Mouse (Mus musculus) heart, embryonic 16.5 days (tissue): Measurements from ENCODE around the gene Trpm4. TPM values are rescaled to one million over a fixed set of nuclear protein-coding genes. Genes with fewer than 3 reads are reported as not detected.
A peak's percentile ranks its signal among the peaks of the same experiment; 100 is the strongest.

Experiments
- ATAC-seq: fragments of 200-750 bp; cut with Nextera tagmentation; replicated peaks from 2 replicates; pipeline ENCODE4 v1.8.0; 2017; ENCODE audit warnings: moderate number of reproducible peaks; ENCODE audit not compliant: insufficient read depth, low FRiP score; ENCODE audit errors: extremely low read depth
- H3K27ac ChIP-seq: fragments of 300-500 bp; sonication (generic); 2 replicates; pipeline ENCODE4 v1.5.1; 2014; ENCODE audit warnings: mild to moderate bottlenecking, low read length, control low read depth, moderate library complexity
- H3K27me3 ChIP-seq: fragments of 300-500 bp; sonication (generic); 2 replicates; pipeline ENCODE4 v1.6.1; 2014; ENCODE audit warnings: low read length, mixed read lengths; ENCODE audit not compliant: control insufficient read depth, insufficient read depth
- H3K36me3 ChIP-seq: fragments of 300-500 bp; sonication (generic); 2 replicates; pipeline ENCODE4 v1.6.1; 2014; ENCODE audit not compliant: control insufficient read depth, insufficient read depth
- H3K4me1 ChIP-seq: fragments of 300-500 bp; sonication (generic); 2 replicates; pipeline ENCODE4 v1.6.1; 2014; ENCODE audit warnings: low read length, mixed read lengths; ENCODE audit not compliant: control insufficient read depth, insufficient read depth
- H3K4me2 ChIP-seq: fragments of 300-500 bp; sonication (generic); 2 replicates; pipeline ENCODE4 v1.6.1; 2014; ENCODE audit warnings: low read depth, mild to moderate bottlenecking, control low read depth, low read length
- H3K4me3 ChIP-seq: fragments of 300-500 bp; sonication (generic); 2 replicates; pipeline ENCODE4 v1.5.1; 2014; ENCODE audit warnings: mild to moderate bottlenecking, control low read depth, low read length
- H3K9ac ChIP-seq: fragments of 300-500 bp; sonication (generic); 2 replicates; pipeline ENCODE4 v1.6.1; 2014; ENCODE audit warnings: low read length, control low read depth
- H3K9me3 ChIP-seq: fragments of 300-500 bp; sonication (generic); replicated peaks from 2 replicates; pipeline ENCODE4 v1.6.1; 2016; ENCODE audit warnings: low read length; ENCODE audit not compliant: control insufficient read depth
- WGBS: fragments of 180-500 bp; shearing (Covaris S2); extraction: QIAGEN DNeasy Blood & Tissue Kit; methylation state at CpG from one replicate; pipeline ENCODE4 v1.1.7; 2014; 5-methylcytosine and 5-hydroxymethylcytosine counted together
- polyA plus RNA-seq: library from polyadenylated mRNA; unstranded; fragments of >200 nt; fragmentation: Nextera tagmentation; extraction: Ambion mirVana; gene quantifications from 2 replicates; pipeline ENCODE4 v1.2.1, GENCODE M21; 2015

The Trpm4 gene
- polyA plus RNA-seq, 1 experiment from 2014 or later, result 12.4 TPM

DNA sequence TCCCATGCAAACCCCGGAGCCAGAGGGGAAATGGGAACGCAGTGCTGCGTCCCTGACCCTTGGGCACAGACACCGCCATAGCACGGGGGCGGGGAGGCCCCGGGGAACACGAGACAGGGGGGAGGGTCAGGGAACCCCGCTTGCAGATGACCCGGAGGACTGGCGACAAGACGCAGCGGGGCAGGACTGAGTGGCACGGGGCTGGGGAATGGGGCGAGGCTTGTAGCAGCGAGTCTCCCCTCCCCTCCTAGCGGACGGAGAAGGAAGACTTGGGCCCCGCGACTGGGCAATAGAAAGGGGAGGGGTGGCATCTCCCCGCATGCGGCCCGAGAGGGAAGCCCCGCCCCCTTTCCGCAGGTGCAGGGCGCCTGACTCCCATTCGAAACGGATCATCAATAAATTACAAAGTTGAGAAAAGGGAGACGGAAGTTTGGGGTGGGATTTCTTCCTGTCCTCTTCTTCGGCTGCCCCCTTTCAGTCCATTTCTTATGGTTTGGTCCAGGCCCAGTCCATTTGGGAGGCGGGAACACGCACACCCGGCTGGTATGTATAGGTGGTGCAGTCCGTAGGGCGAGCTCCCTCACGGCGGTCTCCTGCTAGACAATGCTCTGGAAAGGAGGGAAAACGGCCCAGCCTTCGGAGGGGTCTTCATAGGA lies 6.0 kb upstream of the Trpm4 start:
- peak; percentile 51 for ATAC-seq
- Histone ChIP-seq H3K36me3 (no peaks in the 10 kb centered on the region), H3K9me3 (no peaks in the 10 kb centered on the region), H3K27me3 (no peaks in the 10 kb centered on the region), H3K4me1 (peaks cover 53% of the 10 kb centered on the region), H3K4me3 (peak overlapping the region; percentile 67), H3K27ac (peak overlapping the region; percentile 19; the same call in 1 of the 2 replicates), H3K9ac (peak overlapping the region; percentile 75), H3K4me2 (peak overlapping the region; percentile 85)
- WGBS, result under 1% methylated on average over 39 of the region's 39 CpGs

DNA sequence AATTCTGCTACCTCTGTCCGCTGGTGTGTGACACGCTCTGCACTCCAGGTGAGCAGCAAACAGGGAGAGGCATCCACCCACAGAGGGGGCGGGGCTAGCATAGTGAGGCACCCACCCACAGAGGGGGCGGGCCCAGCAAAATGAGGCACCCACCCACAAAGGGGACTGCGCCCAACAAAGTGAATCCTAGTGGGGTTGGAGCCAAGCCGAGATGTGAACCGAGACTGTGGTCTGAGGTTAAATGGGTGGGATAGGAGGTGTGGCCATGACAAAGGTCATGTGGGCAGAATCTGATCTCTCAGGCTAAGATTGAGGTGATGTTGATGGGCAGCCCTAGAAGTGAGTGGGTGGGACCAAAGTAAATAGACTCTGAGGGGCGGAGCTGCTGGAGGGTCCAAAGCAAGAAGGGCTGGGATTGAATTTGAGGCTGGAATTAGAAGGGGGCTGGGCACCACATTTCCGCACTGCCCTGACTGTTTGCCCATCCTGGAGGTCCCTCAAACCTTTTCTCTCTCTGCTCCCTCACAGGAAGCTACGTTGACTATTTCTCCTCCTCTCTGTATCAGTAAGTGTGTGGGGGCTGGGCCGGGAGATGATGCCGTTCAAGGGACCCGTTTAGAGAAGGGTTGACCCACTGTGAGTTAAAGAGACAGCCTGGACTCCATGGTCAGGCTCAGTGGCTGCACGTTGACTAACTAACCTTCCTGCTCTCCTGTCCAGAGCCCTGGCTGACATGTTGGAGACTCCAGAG lies 4.8 kb upstream of the Trpm4 start:
- H3K9ac ChIP-seq, result no peak overlapping the region
- peak overlapping the region; percentile 85 for H3K4me2 ChIP-seq
- no peak overlapping the region for H3K27ac ChIP-seq
- 6% methylated on average over 14 of the region's 14 CpGs for WGBS
- ATAC-seq, result no peak
- H3K4me1 ChIP-seq, result peaks cover 56% of the 10 kb centered on the region
- no peaks in the 10 kb centered on the region for H3K9me3 ChIP-seq
- H3K36me3 ChIP-seq, result no peaks in the 10 kb centered on the region
- H3K27me3 ChIP-seq, result no peaks in the 10 kb centered on the region
- peak overlapping the region; percentile 67 for H3K4me3 ChIP-seq

DNA sequence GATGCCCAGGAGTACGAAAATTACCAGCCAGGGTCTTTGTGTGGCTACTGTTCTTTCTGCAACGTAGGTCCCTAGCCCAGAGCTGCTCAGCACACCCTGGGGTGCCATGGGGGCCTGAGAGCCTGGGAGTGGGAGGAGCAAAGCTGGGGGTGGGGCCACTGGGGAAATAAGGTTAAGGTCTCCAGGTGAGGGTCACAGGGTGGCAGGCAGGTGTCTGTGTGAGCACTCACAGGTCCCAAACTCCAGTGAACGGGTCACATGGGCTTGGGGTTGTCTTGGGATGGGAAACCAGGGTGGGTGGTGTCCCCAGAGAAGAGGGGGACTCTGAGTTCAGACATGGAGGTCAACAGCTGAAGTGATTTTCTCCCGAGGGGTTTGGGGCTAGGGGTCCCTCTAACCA lies 3.9 kb upstream of the Trpm4 start:
- H3K27me3 ChIP-seq, result no peaks in the 10 kb centered on the region
- H3K36me3 ChIP-seq, result no peaks in the 10 kb centered on the region
- H3K27ac ChIP-seq, result no peak overlapping the region
- ATAC-seq, result no peak
- H3K4me2 ChIP-seq, result peak overlapping the region; percentile 85
- 14% methylated on average over 4 of the region's 4 CpGs for WGBS
- H3K9ac ChIP-seq, result peak overlapping the region; percentile 59
- H3K9me3 ChIP-seq, result no peaks in the 10 kb centered on the region
- H3K4me1 ChIP-seq, result peaks cover 62% of the 10 kb centered on the region
- H3K4me3 ChIP-seq, result peak overlapping the region; percentile 40

DNA sequence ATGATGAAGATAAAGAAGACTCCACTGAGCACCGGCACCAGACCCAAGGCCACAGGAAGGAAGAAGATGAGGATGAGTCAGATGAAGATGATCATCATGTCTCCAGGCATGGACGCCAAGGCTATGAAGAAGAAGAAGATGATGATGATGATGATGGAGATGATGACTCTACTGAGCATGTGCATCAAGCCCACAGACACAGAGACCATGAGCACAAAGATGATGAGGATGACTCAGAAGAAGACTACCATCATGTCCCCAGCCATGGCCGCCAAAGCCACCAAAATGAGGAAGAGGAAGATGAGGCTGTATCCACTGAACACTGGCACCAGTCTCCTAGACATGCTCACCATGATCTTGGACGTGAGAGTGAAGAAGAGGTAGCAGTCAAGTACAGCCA lies 2.7 kb upstream of the Trpm4 start:
- Histone ChIP-seq H3K4me3 (no peak overlapping the region), H3K27me3 (no peaks in the 10 kb centered on the region), H3K9me3 (no peaks in the 10 kb centered on the region), H3K9ac (no peak overlapping the region), H3K4me2 (no peak overlapping the region), H3K27ac (no peak overlapping the region), H3K4me1 (peaks cover 63% of the 10 kb centered on the region), H3K36me3 (no peaks in the 10 kb centered on the region)
- WGBS, result 81% methylated on average over 4 of the region's 4 CpGs
- ATAC-seq, result no peak

- Histone ChIP-seq H3K36me3 (no peaks in the 10 kb centered on the region), H3K27me3 (no peaks in the 10 kb centered on the region), H3K4me3 (peak within 1 kb of the TSS; percentile 86), H3K27ac (peak within 1 kb of the TSS; percentile 93), H3K9ac (peak within 1 kb of the TSS; percentile 91), H3K4me1 (peaks cover 50% of the 10 kb centered on the region), H3K4me2 (peak within 1 kb of the TSS; percentile 90), H3K9me3 (no peaks in the 10 kb centered on the region)
- peak; percentile 67 for ATAC-seq
- 14% methylated on average over 5 of the region's 5 CpGs for WGBS
Measured at GRCm38 (mm10) chr7:45335056-45335455, 1.5 kb upstream of the Trpm4 start, which contains the start of gene Hrc. TSS of gene Hrc (plus strand) at chr7:45335290.

DNA sequence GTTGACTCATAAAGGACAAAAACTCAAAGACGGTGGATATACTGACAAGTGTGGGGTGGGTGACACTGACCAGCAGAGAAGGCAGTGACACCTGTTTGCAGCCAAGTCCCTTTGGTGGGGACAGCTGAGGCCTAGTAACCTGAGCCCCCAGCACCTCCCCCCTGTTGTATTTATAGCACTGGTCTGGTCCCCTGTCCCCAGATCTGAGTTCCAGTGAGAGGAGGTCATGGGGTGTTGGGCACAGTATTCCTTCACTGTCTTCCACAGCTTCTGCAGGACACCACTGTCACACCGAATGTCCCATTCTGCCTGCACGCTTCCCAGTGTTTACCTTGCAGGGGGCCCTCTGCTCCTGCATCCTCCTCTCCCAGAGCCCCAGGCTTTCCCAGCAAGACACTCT lies 1.0 kb upstream of the Trpm4 start:
- peak overlapping the region; percentile 86 for H3K4me3 ChIP-seq
- ATAC-seq, result peak; percentile 37
- H3K36me3 ChIP-seq, result no peaks in the 10 kb centered on the region
- no peaks in the 10 kb centered on the region for H3K27me3 ChIP-seq
- peak overlapping the region; percentile 90 for H3K4me2 ChIP-seq
- no peaks in the 10 kb centered on the region for H3K9me3 ChIP-seq
- H3K4me1 ChIP-seq, result peaks cover 47% of the 10 kb centered on the region
- peak overlapping the region; percentile 93 for H3K27ac ChIP-seq
- WGBS, result 10% methylated on average over 3 of the region's 3 CpGs
- H3K9ac ChIP-seq, result peak overlapping the region; percentile 59

DNA sequence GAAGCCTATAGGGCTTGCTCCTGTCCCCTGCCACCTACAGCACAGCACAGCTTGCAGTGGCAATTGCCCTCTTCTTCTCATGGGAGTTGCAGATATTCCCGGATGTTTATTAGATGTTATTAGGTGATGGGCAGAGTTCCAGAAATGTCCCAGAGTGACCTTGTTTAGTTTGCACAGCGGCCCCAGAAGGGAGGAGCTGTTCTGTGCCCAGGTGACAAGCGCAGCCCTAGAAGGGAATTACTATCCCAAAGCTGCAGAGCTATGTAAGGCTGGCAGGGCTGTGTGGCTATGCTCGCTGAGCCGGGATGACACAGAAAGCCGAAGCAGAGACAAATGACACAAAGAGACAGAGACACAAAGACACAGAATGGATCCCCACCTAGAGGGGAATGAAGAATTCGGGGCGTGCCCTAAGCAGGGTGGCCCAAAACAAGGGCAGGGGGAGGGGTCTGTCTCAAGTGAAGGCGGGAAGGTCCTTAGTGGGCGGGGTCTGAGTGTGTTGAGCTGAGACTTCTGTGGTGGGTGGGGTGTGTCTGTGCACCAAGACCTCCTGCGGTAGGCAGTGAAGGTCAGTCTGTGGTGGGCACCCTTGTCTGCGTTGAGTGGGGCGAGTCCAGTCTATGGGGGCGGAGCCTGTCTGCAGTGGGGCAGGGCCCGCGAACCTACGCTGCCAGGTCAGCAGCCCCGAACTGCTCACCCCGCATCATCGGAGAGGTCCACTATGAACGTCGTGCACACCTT lies 725 bp downstream of the Trpm4 start:
- H3K4me2 ChIP-seq, result peak overlapping the region; percentile 90
- H3K27me3 ChIP-seq, result no peaks in the 10 kb centered on the region
- H3K9me3 ChIP-seq, result no peaks in the 10 kb centered on the region
- H3K27ac ChIP-seq, result peak overlapping the region; percentile 93
- ATAC-seq, result peak; percentile 45
- H3K9ac ChIP-seq, result peak overlapping the region; percentile 91
- 4% methylated on average over 22 of the region's 22 CpGs for WGBS
- H3K36me3 ChIP-seq, result no peaks in the 10 kb centered on the region
- H3K4me3 ChIP-seq, result peak overlapping the region; percentile 86
- H3K4me1 ChIP-seq, result peaks cover 37% of the 10 kb centered on the region

GRCm38 (mm10) chr7:45331502-45331901 lies 2.1 kb downstream of the Trpm4 start:
- H3K9me3 ChIP-seq, result no peaks in the 10 kb centered on the region
- H3K4me2 ChIP-seq, result no peak overlapping the region
- no peaks in the 10 kb centered on the region for H3K36me3 ChIP-seq
- H3K4me1 ChIP-seq, result peaks cover 32% of the 10 kb centered on the region
- H3K9ac ChIP-seq, result no peak overlapping the region
- no peaks in the 10 kb centered on the region for H3K27me3 ChIP-seq
- ATAC-seq, result no peak
- H3K27ac ChIP-seq, result no peak overlapping the region
- no peak overlapping the region for H3K4me3 ChIP-seq
- 67% methylated on average over 6 of the region's 6 CpGs for WGBS
